Mouse (Mus musculus): ENCODE data around the gene Ifitm10.

- TF ChIP-seq POLR2A (IDR thresholded peaks at IDR 0.05; ENCODE audit: low read depth, low read length) (no peak), CTCF (IDR thresholded peaks at IDR 0.05; ENCODE audit: extremely low read depth, insufficient read depth, insufficient read length, insufficient replicate concordance) (no peak)
These were observed 19.6 kb upstream of the Ifitm10 start for GRCm38 (mm10) chr7:142393191-142393590.

Data from spleen, adult 2 months (tissue).